Mouse (Mus musculus): ENCODE measurements at regions not wholly inside any gene's neighbourhood (a gene's known extent, or its start where the extent isn't known, plus 50 kb on each side); places are given as distances from the start of the nearest gene placed in this dataset.

DNA sequence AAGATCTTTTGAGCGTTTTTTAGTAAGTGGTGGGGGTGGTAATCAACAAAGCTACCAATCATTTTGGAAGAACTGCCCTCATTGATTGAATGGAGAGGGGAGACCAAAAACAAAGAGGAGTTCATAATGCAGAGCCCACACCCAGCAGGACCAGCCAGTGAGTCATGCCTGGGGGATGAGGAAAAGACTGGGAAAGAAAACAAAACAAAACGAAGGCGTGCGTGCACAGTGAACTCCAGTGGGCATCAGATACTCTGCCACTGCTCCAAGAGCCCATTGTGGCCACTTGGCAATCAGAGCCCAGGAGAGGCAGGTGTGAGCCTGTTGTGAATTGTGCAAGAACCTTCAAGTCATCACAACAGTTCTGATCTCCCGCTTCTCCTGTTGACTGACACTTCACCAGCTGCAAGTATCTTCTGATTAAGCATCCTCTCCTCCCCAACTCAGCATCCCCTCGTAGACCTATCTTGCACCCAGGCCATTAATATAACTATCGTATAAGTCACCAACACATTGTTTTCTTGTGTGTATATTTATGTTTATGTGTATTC lies 351.1 kb upstream of the Trib2 start:
- Histone ChIP-seq H3K4me3 (no peak overlapping the region), H3K27ac (peak overlapping the region; percentile 3; the same call in 1 of the 2 replicates)
- intact Hi-C loops (cut with DNase I): no loop called here
- no peak for TF ChIP-seq CTCF (IDR thresholded peaks at IDR 0.05)
- DNase-seq: no peak

DNA sequence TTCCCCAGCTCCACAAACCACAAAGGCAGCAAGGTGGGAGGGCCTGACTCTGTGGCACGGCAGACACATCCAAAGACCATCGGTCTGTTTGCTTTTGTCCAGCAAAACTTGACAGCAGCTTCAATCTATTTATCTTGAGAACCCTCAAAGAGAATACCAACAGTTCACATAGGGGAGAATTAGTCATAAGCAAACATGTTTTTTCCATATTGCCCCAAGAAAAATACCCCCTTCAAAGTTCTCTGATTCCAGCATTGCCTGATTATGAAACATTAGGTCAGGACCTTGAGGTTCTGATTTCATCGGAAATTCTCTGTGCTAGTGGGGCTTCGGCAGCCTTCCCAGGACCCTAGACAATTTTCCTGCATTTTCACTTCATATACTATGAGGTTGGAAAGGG lies 348.4 kb upstream of the Trib2 start:
- no peak for TF ChIP-seq CTCF (IDR thresholded peaks at IDR 0.05)
- no peak overlapping the region for H3K27ac ChIP-seq
- no peak overlapping the region for H3K4me3 ChIP-seq
- no peak for DNase-seq
- intact Hi-C loops (cut with DNase I): no loop called here

DNA sequence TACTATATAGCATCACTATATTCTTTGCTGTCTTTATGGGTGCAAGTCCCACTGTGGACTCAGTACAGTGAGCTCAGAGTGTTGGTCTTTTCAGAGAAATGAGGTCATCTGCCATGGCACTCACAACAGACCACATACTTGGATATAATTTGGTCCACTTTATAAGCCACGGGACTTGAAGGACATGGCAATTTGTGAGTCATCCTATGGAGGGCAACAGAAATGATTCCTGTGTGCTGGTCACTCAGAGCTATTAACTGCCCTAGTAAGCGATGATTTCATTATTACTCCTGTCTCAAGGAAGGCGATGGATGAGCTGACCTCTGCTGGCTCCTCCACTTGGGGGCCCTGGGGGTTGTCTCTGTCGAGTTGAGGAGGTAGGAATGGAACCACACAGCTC lies 345.2 kb upstream of the Trib2 start:
- H3K27ac ChIP-seq: no peak overlapping the region
- intact Hi-C loops (cut with DNase I): no loop called here
- H3K4me3 ChIP-seq: no peak overlapping the region
- no peak for DNase-seq
- no peak for TF ChIP-seq CTCF (IDR thresholded peaks at IDR 0.05)

DNA sequence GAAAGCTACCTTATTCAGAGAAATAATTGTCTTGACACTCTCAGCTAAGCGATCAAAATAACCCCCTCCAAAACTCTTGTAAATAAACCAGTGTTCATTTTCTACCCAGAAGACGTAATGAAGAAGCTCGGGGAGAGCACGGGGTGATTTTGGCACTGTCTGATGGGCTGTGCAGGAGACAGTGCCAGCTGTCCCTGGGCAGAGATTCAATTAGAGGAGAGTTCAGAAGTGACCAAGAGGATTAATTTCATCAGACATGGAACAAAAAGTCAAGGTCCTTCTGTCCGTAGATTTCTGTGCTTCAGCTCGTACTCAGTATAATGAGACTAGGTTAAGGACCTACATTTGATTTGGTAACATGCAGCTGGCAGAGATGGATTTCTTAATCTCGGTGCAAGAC lies 341.2 kb upstream of the Trib2 start:
- no peak for TF ChIP-seq CTCF (IDR thresholded peaks at IDR 0.05)
- intact Hi-C loops (cut with DNase I): loop anchor here (5.0 kb wide), 3 partner anchors 114 to 176 kb away; no protein-coding TSS in a partner anchor
- DNase-seq: peak; percentile 88
- H3K27ac ChIP-seq: peak overlapping the region; percentile 84
- peak overlapping the region; percentile 13; the same call in 1 of the 2 replicates for H3K4me3 ChIP-seq

DNA sequence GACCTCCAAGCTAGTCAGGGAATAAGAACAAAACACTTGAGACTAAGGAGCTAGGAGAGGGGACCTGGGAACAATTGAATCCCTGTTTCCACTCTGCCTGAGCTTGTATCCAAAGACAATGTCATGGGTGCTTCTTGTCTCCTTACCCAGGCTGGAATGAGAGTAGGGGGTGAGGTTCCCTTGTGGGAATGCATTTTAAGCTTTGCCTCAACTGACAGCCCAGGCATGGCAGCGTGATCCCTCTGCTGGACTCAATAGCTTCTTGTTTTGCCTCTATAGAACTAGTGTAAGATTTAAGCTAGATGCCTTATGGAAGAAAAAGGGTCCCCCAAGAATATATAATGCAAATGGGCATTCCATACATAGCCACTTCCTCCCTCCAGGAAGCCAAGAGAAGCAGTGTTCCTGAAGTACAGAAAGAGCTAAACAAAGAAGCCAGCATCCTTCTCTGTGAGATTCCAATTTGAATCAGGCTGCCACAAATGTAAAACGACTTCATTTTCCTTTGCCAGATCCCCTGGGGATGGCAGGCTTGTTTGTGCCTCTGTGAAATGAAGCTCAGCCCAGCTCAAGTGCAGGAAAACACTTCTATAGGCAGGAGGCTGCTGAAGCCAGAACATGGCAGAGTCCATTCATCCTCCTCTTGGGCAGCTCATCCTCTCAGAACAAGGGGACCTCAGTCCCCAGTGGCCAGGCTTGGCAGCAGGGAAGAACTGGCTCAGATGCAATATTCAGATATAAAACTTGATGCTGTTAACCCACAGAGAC lies 339.3 kb upstream of the Trib2 start:
- DNase-seq: no peak
- intact Hi-C loops (cut with DNase I): loop anchor here (5.0 kb wide), 3 partner anchors 114 to 174 kb away; no protein-coding TSS in a partner anchor
- Histone ChIP-seq H3K4me3 (no peak overlapping the region), H3K27ac (0 out of 2 replicates have a peak overlapping the region, but pooled peaks have one; percentile 28)
- no peak for TF ChIP-seq CTCF (IDR thresholded peaks at IDR 0.05)

DNA sequence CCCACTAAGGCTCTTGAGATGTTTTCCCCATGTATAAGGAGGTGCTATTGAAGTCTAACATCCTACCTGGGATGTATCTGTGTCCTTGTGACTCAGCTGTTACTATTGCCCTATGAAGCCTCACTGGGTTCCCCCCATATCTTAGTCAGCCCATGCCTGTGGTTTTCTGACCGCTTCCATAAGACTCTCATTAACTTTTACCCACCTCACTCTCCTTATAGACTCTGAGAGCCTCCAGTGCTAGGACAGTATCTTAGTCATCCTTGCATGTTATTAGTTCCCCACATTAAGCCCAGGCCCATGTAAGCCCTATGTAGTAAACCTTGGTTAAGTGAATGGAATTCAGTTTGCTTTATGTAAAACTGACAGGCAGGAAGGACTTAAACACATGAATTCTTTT lies 337.5 kb upstream of the Trib2 start:
- Histone ChIP-seq H3K4me3 (no peak overlapping the region), H3K27ac (no peak overlapping the region)
- no peak for TF ChIP-seq CTCF (IDR thresholded peaks at IDR 0.05)
- intact Hi-C loops (cut with DNase I): loop anchor here (1.0 to 5.0 kb wide), 3 partner anchors 302 to 358 kb away; partner anchors contain the start of gene Trib2
- no peak for DNase-seq

DNA sequence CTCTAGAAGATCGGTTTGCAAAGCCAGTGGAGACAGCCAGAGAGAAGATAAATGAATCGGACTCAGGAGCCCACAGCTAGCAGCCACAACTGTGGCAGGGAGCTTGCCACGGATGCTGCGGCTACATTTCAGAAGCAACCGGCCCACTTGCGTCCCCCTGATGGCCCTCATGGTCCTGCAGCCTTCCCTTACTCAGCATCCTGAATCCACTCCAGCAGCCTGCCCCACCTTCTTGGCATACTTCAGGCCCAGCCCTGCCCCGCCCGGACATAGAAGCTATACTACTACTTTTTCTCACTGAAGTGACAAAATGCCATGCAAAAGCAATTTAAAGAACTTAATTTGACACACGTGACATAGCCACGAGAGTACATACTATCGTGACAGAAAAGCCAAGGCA lies 335.4 kb upstream of the Trib2 start:
- 0 out of 2 replicates have a peak, but pooled peaks have one; percentile 1 for TF ChIP-seq CTCF (IDR thresholded peaks at IDR 0.05)
- intact Hi-C loops (cut with DNase I): loop anchor here (5.0 kb wide), 2 partner anchors 300 to 360 kb away; no protein-coding TSS in a partner anchor
- H3K4me3 ChIP-seq: peak overlapping the region; percentile 54
- peak overlapping the region; percentile 83 for H3K27ac ChIP-seq
- peak; percentile 54 for DNase-seq

DNA sequence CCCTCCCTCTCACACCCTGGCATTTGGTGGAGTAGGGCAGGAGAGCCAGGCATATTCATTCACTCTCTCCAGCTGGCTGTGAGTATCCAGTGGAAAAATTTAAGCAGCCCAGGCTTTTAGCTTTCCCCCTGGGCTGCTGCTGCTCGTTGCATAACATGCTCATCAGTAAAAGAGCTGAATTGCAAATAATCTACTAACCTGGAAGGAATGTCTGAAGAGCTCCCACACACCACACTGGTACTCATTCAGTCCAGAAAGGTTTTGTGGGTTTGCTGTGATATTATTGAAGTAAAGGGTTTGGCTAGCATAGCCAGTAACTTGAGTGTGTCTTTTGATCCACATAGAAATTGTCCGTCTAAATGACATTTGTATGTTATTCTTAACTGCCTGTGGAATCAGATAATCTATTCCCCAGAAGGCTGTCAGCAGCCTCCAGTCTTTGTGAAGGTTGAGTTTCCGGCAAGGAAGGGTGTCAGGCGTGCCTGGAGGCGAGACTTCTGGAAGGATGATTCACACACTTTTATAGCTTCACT lies 334.5 kb upstream of the Trib2 start:
- intact Hi-C loops (cut with DNase I): loop anchor here (5.0 kb wide), 2 partner anchors 299 to 361 kb away; no protein-coding TSS in a partner anchor
- peak overlapping the region; percentile 83 for H3K27ac ChIP-seq
- TF ChIP-seq CTCF (IDR thresholded peaks at IDR 0.05): no peak
- peak; percentile 62 for DNase-seq
- peak overlapping the region; percentile 54 for H3K4me3 ChIP-seq

DNA sequence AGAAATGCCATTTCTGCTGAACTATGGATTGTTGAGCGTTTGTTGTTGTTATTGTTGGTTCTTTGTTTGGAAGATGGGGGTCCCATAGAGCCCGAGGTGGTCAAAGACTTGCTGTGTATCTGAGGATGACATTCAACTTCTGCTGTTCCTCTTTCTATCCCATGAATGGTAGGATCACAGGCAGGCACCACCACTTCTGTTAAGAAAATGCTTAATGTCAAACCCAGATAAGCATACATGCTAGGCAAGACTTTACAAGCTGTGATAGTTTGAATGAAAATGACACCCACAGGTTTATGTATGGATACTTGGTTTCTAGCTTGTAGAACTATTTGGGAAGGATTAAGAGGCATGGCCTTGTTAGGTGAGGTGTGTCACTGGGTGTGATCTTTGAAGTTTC lies 330.2 kb upstream of the Trib2 start:
- no peak overlapping the region for H3K4me3 ChIP-seq
- DNase-seq: no peak
- no peak for TF ChIP-seq CTCF (IDR thresholded peaks at IDR 0.05)
- H3K27ac ChIP-seq: no peak overlapping the region
- intact Hi-C loops (cut with DNase I): no loop called here

DNA sequence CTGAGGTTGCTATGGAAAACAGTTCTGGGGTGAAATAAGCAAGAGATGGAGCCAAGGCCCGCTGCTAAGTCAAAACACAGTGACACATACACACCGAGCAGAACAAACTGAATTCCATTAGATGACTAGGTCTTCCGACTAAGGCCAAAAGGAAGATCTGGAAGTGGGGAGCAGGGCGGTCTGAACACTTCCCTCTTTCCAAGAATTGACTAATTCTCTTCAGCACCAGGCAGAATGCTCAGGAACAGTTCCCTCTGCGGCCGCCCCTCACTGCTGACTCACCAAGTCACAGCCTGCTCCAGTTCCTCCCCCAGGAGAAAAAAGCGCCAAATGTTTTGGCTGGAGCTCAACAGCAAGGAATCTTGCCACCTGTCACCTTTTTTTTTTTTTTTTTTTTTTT lies 328.9 kb upstream of the Trib2 start:
- Histone ChIP-seq H3K4me3 (no peak overlapping the region), H3K27ac (peak overlapping the region; percentile 38; the same call in 1 of the 2 replicates)
- intact Hi-C loops (cut with DNase I): no loop called here
- peak; percentile 75 for DNase-seq
- TF ChIP-seq CTCF (IDR thresholded peaks at IDR 0.05): no peak

DNA sequence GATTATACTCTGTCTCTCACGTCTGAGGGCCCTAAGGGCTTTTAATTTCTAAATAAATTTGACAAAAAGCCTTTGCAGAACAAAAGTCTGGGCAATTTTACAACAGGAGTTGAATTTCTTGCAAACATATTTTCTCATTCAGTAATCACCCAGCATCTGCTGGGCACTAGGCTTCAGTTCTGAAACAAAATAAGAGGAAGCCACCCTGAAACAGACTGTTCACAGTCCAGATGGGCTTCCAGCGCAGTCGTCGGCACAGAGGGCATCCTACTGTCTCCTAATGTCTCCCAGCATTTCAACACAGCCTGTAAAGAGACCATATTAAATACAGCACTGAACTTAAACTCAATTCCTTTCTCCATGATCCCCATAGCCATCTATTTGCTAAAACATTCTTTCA lies 324.5 kb upstream of the Trib2 start:
- TF ChIP-seq CTCF (IDR thresholded peaks at IDR 0.05): no peak
- intact Hi-C loops (cut with DNase I): no loop called here
- no peak for DNase-seq
- Histone ChIP-seq H3K27ac (peak overlapping the region; percentile 86), H3K4me3 (no peak overlapping the region)

DNA sequence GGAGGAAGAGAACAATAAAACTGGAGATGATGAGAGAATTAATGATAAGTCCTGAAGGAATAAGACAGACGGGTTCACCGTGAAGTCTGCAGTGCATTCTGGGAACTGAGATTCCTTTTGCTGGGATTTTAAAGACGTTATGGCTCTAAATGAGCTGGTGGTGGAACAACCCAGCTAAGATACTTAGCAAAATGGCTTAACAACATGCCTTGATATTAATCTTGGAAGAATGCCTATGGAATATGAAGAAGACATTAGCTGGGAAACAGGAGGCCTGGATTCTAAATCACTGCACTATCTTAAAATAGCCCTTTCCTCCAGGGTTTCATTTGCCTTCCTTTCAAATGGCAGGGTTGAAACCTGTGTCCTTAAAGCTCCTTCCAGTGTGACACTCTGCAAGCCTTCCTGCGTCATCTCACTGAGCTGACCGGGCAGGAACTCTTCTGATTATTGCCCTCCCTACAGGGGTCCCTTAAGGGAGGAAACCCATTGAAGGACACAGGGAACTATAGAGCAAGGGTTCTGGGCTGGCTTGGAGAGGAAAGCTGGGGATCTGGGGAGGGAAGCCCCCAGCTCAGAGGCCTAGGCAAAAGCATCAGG lies 323.9 kb upstream of the Trib2 start:
- no peak overlapping the region for H3K4me3 ChIP-seq
- intact Hi-C loops (cut with DNase I): no loop called here
- no peak for TF ChIP-seq CTCF (IDR thresholded peaks at IDR 0.05)
- H3K27ac ChIP-seq: peak overlapping the region; percentile 86
- peak; percentile 31 for DNase-seq

DNA sequence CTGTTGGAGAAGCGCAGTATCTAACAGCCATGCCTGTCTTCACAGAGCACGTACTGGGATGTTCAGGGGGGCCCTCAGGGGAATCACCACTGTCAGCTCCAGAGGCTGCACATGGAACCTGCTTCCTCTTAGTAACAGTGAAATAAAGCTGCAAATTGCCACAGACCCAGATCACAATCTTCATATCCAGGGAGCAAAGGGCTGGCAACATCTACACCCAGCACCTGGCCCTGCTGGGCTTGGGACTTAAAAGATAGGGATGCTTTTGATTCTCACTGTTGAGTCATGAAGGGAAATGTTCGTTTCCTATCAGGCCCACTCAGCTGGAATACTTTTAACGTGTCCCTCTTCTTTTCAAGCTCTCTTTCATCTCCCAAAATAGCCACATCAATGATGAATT lies 322.4 kb upstream of the Trib2 start:
- Histone ChIP-seq H3K4me3 (no peak overlapping the region), H3K27ac (peak overlapping the region; percentile 86; the same call in 1 of the 2 replicates)
- DNase-seq: no peak
- TF ChIP-seq CTCF (IDR thresholded peaks at IDR 0.05): no peak
- intact Hi-C loops (cut with DNase I): no loop called here

Measured in gastrocnemius, adult 2 months (tissue).